Mouse (Mus musculus): ENCODE measurements at regions not wholly inside any gene's neighbourhood (a gene's known extent, or its start where the extent isn't known, plus 50 kb on each side); places are given as distances from the start of the nearest gene placed in this dataset.
"Not testable (repeated sequence)": the region's sequence is repeated elsewhere in the genome, so short reads cannot be mapped to it uniquely, and the experiment has no call there.

- dilution Hi-C loops (cut with MboI; ENCODE audit: extremely low pct_ligation_motif_present, extremely low pct_unique_long_range_greater_than_20kb, low sequenced_read_pairs) (no loop called here), in situ Hi-C loops (cut with MboI; ENCODE audit: low pct_ligation_motif_present, low pct_unique_long_range_greater_than_20kb, low sequenced_read_pairs) (no loop called here)
- DNase-seq (ENCODE audit: extremely low read depth): no peak
- Histone ChIP-seq H3K27me3 (replicated peaks) (no peaks in the 10 kb centered on the region), H3K4me3 (replicated peaks in 1 of 3; ENCODE audit: low read depth in 2 of 3, low read length in 2 of 3, poor library complexity in 1 of 3) (no peak overlapping the region), H3K4me1 (ENCODE audit: control insufficient read depth in 1 of 2, insufficient read depth in 2 of 2) (peaks cover 0 to 3% of the 10 kb centered on the region in 2 experiments; a peak in 1 of 4 replicates), H3K9ac (ENCODE audit: insufficient read depth, low read depth) (no peak overlapping the region), H3K4me2 (ENCODE audit: insufficient read depth, low read depth, poor library complexity, severe bottlenecking) (no peak overlapping the region), H3K79me2 (replicated peaks; ENCODE audit: control insufficient read depth, extremely low read depth, insufficient read depth, poor library complexity, severe bottlenecking) (no peaks in the 10 kb centered on the region), H3K9me3 (replicated peaks; ENCODE audit: low read length) (no peaks in the 10 kb centered on the region), H3K27ac (ENCODE audit: insufficient read depth, low read depth) (no peak overlapping the region), H3K36me3 (replicated peaks in 1 of 2; ENCODE audit: control insufficient read depth in 1 of 2, insufficient read depth in 1 of 2, low read length in 1 of 2) (no peaks in the 10 kb centered on the region)
- TF ChIP-seq SIN3A (IDR thresholded peaks at IDR 0.05; ENCODE audit: low read length): no peak
- TF ChIP-seq JUND (conservative IDR thresholded peaks at IDR 0.05; ENCODE audit: low read depth, low read length): no peak
- TF ChIP-seq CTCF (conservative IDR thresholded peaks at IDR 0.05 in 1 of 2, IDR thresholded peaks at IDR 0.05 in 1 of 2; ENCODE audit: low read depth in 2 of 2, low read length in 2 of 2): no peak
- TF ChIP-seq IRF4 (IDR thresholded peaks at IDR 0.05; ENCODE audit: low read depth, low read length): no peak
Measured at GRCm38 (mm10) chr4:16944901-16945300, 2660.3 kb upstream of the Gm12353 start.

- not testable (repeated sequence) for H3K4me3 ChIP-seq (replicated peaks in 1 of 3; ENCODE audit: low read depth in 2 of 3, low read length in 2 of 3, poor library complexity in 1 of 3); H3K36me3 ChIP-seq (replicated peaks in 1 of 2; ENCODE audit: control insufficient read depth in 1 of 2, insufficient read depth in 1 of 2, low read length in 1 of 2); H3K4me2 ChIP-seq (ENCODE audit: insufficient read depth, low read depth, poor library complexity, severe bottlenecking)
Measured at GRCm38 (mm10) chr4:16954591-16954990, 2650.7 kb upstream of the Gm12353 start.

GRCm38 (mm10) chr4:16954991-16955390 is 2650.3 kb upstream of the Gm12353 start:
- H3K9me3 ChIP-seq (replicated peaks; ENCODE audit: low read length); H3K36me3 ChIP-seq (replicated peaks in 1 of 2; ENCODE audit: control insufficient read depth in 1 of 2, insufficient read depth in 1 of 2, low read length in 1 of 2); H3K4me1 ChIP-seq (ENCODE audit: control insufficient read depth in 1 of 2, insufficient read depth in 2 of 2); H3K4me2 ChIP-seq (ENCODE audit: insufficient read depth, low read depth, poor library complexity, severe bottlenecking); H3K27me3 ChIP-seq (replicated peaks); H3K79me2 ChIP-seq (replicated peaks; ENCODE audit: control insufficient read depth, extremely low read depth, insufficient read depth, poor library complexity, severe bottlenecking); dilution Hi-C loops (cut with MboI; ENCODE audit: extremely low pct_ligation_motif_present, extremely low pct_unique_long_range_greater_than_20kb, low sequenced_read_pairs); in situ Hi-C loops (cut with MboI; ENCODE audit: low pct_ligation_motif_present, low pct_unique_long_range_greater_than_20kb, low sequenced_read_pairs); DNase-seq (ENCODE audit: extremely low read depth); H3K27ac ChIP-seq (ENCODE audit: insufficient read depth, low read depth); H3K4me3 ChIP-seq (replicated peaks in 1 of 3; ENCODE audit: low read depth in 2 of 3, low read length in 2 of 3, poor library complexity in 1 of 3); H3K9ac ChIP-seq (ENCODE audit: insufficient read depth, low read depth): not testable (repeated sequence)

More at GRCm38 (mm10) chr4:16954591-16954990, 2650.7 kb upstream of the Gm12353 start:
- dilution Hi-C loops (cut with MboI; ENCODE audit: extremely low pct_ligation_motif_present, extremely low pct_unique_long_range_greater_than_20kb, low sequenced_read_pairs); H3K27ac ChIP-seq (ENCODE audit: insufficient read depth, low read depth); in situ Hi-C loops (cut with MboI; ENCODE audit: low pct_ligation_motif_present, low pct_unique_long_range_greater_than_20kb, low sequenced_read_pairs); H3K4me1 ChIP-seq (ENCODE audit: control insufficient read depth in 1 of 2, insufficient read depth in 2 of 2); H3K79me2 ChIP-seq (replicated peaks; ENCODE audit: control insufficient read depth, extremely low read depth, insufficient read depth, poor library complexity, severe bottlenecking); DNase-seq (ENCODE audit: extremely low read depth); H3K9ac ChIP-seq (ENCODE audit: insufficient read depth, low read depth); H3K27me3 ChIP-seq (replicated peaks); H3K9me3 ChIP-seq (replicated peaks; ENCODE audit: low read length): not testable (repeated sequence)

- H3K9ac ChIP-seq (ENCODE audit: insufficient read depth, low read depth): no peak overlapping the region
- no peaks in the 10 kb centered on the region for H3K9me3 ChIP-seq (replicated peaks; ENCODE audit: low read length)
- no peak overlapping the region for H3K4me2 ChIP-seq (ENCODE audit: insufficient read depth, low read depth, poor library complexity, severe bottlenecking)
- no peak overlapping the region for H3K4me3 ChIP-seq (replicated peaks in 1 of 3; ENCODE audit: low read depth in 2 of 3, low read length in 2 of 3, poor library complexity in 1 of 3)
- no peak overlapping the region for H3K27ac ChIP-seq (ENCODE audit: insufficient read depth, low read depth)
- DNase-seq (ENCODE audit: extremely low read depth): no peak
- H3K36me3 ChIP-seq (replicated peaks in 1 of 2; ENCODE audit: control insufficient read depth in 1 of 2, insufficient read depth in 1 of 2, low read length in 1 of 2): no peaks in the 10 kb centered on the region
- H3K79me2 ChIP-seq (replicated peaks; ENCODE audit: control insufficient read depth, extremely low read depth, insufficient read depth, poor library complexity, severe bottlenecking): no peaks in the 10 kb centered on the region
- dilution Hi-C loops (cut with MboI; ENCODE audit: extremely low pct_ligation_motif_present, extremely low pct_unique_long_range_greater_than_20kb, low sequenced_read_pairs): no loop called here
- H3K4me1 ChIP-seq (ENCODE audit: control insufficient read depth in 1 of 2, insufficient read depth in 2 of 2): no peaks in the 10 kb centered on the region
- no peaks in the 10 kb centered on the region for H3K27me3 ChIP-seq (replicated peaks)
- in situ Hi-C loops (cut with MboI; ENCODE audit: low pct_ligation_motif_present, low pct_unique_long_range_greater_than_20kb, low sequenced_read_pairs): no loop called here
- TF ChIP-seq ZNF384 (IDR thresholded peaks at IDR 0.05; ENCODE audit: low read depth, low read length): no peak
- no peak for TF ChIP-seq TCF12 (IDR thresholded peaks at IDR 0.05; ENCODE audit: low read depth, low read length)
- no peak for TF ChIP-seq PAX5 (IDR thresholded peaks at IDR 0.05; ENCODE audit: low read length)
- no peak for TF ChIP-seq TBP (conservative IDR thresholded peaks at IDR 0.05; ENCODE audit: low read depth, low read length)
- no peak for TF ChIP-seq CHD2 (IDR thresholded peaks at IDR 0.05; ENCODE audit: low read length)
- TF ChIP-seq EP300 (IDR thresholded peaks at IDR 0.05; ENCODE audit: low read length): no peak
- no peak for TF ChIP-seq ETS1 (conservative IDR thresholded peaks at IDR 0.05; ENCODE audit: low read depth, low read length)
- TF ChIP-seq NELFE (IDR thresholded peaks at IDR 0.05; ENCODE audit: low read depth, low read length): no peak
- TF ChIP-seq HCFC1 (IDR thresholded peaks at IDR 0.05; ENCODE audit: low read depth, low read length): no peak
- TF ChIP-seq USF2 (conservative IDR thresholded peaks at IDR 0.05; ENCODE audit: low read depth, low read length): no peak
- no peak for TF ChIP-seq POLR2A (IDR thresholded peaks at IDR 0.05; ENCODE audit: low read depth, low read length)
Measured at GRCm38 (mm10) chr4:16981733-16982230, 2623.5 kb upstream of the Gm12353 start.
